Mouse (Mus musculus) limb, embryonic 10.5 days (tissue): ENCODE results near the gene Pde11a. TPM values are rescaled to one million over a fixed set of nuclear protein-coding genes. Genes with fewer than 3 reads are reported as not detected.

Source experiments
- DNase-seq: peaks from one replicate; pipeline ENCODE4 v3.0.0-alpha.2; 2017; ENCODE audit warnings: low spot score
- H3K27ac ChIP-seq: fragments of 300-500 bp; sonication (generic); 2 replicates; pipeline ENCODE4 v1.5.1; 2016; ENCODE audit warnings: mild to moderate bottlenecking
- H3K27me3 ChIP-seq: fragments of 300-500 bp; sonication (generic); 2 replicates; pipeline ENCODE4 v1.6.1; 2016; ENCODE audit warnings: low read depth, mild to moderate bottlenecking; ENCODE audit not compliant: poor library complexity, severe bottlenecking
- H3K36me3 ChIP-seq: fragments of 300-500 bp; sonication (generic); 2 replicates; pipeline ENCODE4 v1.6.1; 2016; ENCODE audit warnings: mild to moderate bottlenecking, moderate library complexity
- H3K4me1 ChIP-seq: fragments of 300-500 bp; sonication (generic); 2 replicates; pipeline ENCODE4 v1.6.1; 2016
- H3K4me3 ChIP-seq: fragments of 300-500 bp; sonication (generic); 2 replicates; pipeline ENCODE4 v1.5.1; 2016; ENCODE audit warnings: mild to moderate bottlenecking, moderate library complexity
- H3K9me3 ChIP-seq: fragments of 300-500 bp; sonication (generic); replicated peaks from 2 replicates; pipeline ENCODE4 v1.6.1; 2016; ENCODE audit warnings: mild to moderate bottlenecking
- WGBS: fragments of 180-500 bp; shearing (Covaris S2); methylation state at CpG from one replicate; pipeline ENCODE4 v1.1.7; 2016; 5-methylcytosine and 5-hydroxymethylcytosine counted together
- microRNA-seq: library from miRNA; unstranded; fragments of <30 nt; microRNA quantifications from one replicate; pipeline ENCODE4, GENCODE M21; 2017
- polyA plus RNA-seq: library from polyadenylated mRNA; unstranded; fragments of >200 nt; fragmentation: Nextera tagmentation; extraction: Ambion mirVana; gene quantifications from 2 replicates; pipeline ENCODE4 v1.2.1, GENCODE M21; 2016

Pde11a gene
- polyA plus RNA-seq, 1 experiment from 2014 or later, result 0.25 TPM

DNA sequence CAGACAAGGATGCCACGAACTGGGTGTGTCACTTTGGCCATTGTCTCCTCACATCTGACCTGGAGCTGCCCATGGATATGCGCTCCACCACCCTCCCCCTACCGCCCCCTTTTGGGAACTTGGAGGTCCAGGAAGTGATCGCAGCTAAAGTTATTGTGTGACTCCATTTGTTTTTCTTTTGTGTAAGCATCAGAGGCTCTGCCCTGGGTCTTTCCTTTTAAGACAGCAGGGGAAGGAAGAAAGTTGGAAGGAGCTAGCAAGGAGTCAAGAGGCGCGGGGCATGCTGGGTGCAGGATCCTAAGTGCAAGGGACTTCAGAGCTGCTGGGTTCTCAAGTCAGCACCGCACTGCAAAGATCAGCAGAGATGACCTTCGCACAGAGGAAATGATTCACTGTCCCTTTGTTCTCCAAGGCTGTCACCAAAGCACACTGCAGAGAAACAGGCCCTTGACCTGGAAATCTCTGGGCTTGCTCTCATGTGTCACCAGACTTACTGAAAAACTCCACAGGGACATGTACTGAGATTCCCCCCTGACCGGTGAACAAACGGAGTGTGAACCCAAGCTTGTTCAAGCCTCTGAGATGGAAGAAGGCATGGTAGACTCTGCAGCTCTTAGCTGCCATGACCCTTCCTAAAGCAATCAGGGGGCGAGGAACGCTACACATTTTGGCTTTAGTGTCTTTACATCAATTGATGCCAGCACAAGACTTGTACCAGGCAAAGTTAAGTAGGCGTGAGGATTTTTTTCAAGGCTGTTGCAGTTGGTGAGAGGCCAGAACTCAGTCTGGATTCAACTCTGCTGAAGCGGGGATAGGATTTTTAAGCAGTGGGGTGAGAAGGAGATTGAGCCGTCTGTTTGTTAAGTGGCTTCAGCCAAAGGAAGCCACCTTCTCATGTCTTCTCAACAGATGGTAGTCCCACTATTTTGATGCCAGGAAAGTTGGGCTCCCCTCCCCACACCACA, 377.9 kb downstream of the Pde11a start:
- no peaks in the 10 kb centered on the region for H3K9me3 ChIP-seq
- H3K27me3 ChIP-seq, result no peaks in the 10 kb centered on the region
- H3K4me1 ChIP-seq, result peaks cover 74% of the 10 kb centered on the region
- H3K36me3 ChIP-seq, result no peaks in the 10 kb centered on the region
- DNase-seq, result peak; percentile 60
- 47% methylated on average over 15 of the region's 15 CpGs for WGBS
- peak overlapping the region; percentile 86 for H3K27ac ChIP-seq
- H3K4me3 ChIP-seq, result peak overlapping the region; percentile 36

DNA sequence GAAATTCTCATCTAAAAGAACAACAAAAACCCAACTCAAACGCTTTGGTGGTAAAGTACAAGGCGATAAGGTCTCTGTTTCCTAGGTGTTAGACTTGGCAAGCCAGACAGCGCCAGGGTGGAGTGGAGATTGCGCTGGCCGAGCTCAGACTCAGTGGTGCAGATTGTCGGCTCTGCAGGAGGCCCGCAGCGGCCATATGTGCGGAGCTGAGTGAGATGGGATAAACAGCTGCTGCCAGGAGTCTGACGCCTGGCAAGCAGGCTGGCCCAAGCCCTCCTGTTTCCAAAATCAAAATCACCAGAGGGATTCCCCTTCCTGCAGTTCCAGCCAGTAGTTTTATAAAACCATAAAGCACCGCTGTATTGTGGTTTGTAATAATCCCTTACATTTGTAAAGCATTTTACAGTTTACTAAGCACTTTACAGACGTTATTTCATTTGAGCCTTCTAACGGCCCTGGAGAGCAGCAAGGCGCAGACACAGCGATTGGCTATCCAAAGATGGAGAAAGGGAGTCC, 378.7 kb downstream of the Pde11a start:
- Histone ChIP-seq H3K9me3 (no peaks in the 10 kb centered on the region), H3K27me3 (no peaks in the 10 kb centered on the region), H3K4me3 (peak overlapping the region; percentile 36), H3K4me1 (peaks cover 71% of the 10 kb centered on the region), H3K27ac (peak overlapping the region; percentile 86), H3K36me3 (no peaks in the 10 kb centered on the region)
- DNase-seq, result peak; percentile 75
- WGBS, result 8% methylated on average over 15 of the region's 15 CpGs

DNA sequence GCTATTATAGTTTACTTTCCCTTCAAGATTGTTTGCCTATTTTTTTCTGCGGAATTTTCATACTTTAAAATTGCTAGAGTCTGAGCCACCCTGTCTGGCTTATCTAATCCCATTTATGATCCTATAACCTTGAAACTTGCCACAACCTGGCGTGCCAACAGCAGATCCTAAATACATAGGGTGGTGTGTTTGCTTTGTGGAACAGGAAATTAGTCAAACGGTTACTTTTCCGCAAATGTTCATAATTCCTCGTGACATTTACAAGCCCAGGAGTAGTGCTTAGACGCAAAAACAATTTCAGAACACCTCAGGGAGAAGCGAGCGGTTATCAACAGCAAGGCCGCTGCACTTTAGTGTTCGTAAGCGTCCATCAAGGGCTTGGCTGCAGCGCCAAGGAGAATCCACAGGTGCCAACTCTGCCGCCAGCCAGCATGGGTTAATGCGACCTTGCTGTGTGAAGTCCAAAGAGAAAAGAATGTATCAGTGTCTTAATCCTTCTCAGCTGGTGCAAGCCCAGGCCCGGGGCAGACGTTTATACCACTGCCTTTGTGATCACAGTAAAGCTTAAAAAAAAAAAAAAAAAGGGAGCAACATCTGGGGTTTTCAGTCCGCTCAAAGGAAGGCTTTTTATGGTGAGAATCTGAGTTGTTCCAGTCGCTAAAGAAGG, 379.3 kb downstream of the Pde11a start:
- no peaks in the 10 kb centered on the region for H3K36me3 ChIP-seq
- H3K4me1 ChIP-seq, result peaks cover 65% of the 10 kb centered on the region
- peak overlapping the region; percentile 36 for H3K4me3 ChIP-seq
- peak overlapping the region; percentile 86 for H3K27ac ChIP-seq
- no peaks in the 10 kb centered on the region for H3K9me3 ChIP-seq
- no peaks in the 10 kb centered on the region for H3K27me3 ChIP-seq
- peak; percentile 70 for DNase-seq
- WGBS, result 18% methylated on average over 18 of the region's 18 CpGs

DNA sequence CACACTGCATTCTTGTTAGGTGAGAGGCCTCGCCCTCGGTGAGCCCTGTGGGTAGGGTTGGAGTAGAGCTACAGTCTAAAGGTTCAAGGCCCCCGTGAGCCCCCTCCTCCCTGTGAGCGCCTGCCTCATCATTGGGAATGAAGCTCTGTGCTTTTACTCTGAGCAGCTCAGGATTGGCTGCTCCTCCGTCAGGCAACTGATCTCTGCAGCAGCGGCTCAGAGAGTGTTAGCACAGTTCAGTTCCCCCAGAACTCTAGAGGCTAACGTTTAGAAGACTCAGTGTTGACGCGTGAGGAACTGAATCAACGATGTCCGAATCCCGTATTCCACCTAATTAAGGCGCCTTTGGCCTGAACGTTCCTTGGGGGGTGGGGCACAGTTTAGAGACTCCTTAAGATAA, 382.9 kb downstream of the Pde11a start:
- DNase-seq, result no peak
- H3K4me3 ChIP-seq, result no peak overlapping the region

DNA sequence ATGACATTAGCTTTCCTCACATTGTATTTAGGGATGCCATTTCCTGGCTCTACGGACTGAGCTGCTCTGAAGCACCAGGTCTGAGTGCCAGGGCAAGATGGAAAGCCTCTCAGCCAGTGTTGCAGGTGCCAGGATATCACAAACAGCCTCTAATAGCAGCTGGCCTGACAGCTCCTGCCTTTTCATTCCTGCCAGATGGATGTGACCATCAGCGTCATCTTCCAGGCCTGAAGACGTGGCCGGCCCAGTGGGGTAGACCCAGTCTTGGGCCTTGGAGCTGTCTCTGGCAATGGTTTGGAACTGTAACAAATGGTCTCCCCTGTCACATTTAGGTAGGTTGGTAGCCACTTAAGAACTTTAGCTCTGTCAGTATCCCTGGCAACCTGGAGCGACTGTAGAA, 385.3 kb downstream of the Pde11a start:
- Histone ChIP-seq H3K27ac (no peak overlapping the region; the same call in 1 of the 2 replicates), H3K4me3 (no peak overlapping the region), H3K36me3 (no peaks in the 10 kb centered on the region), H3K4me1 (peaks cover 34% of the 10 kb centered on the region), H3K27me3 (0 out of 2 replicates have a peak, but pooled peaks cover 7% of the 10 kb centered on the region), H3K9me3 (no peaks in the 10 kb centered on the region)
- 93% methylated on average over 5 of the region's 5 CpGs for WGBS
- no peak for DNase-seq

More for the DNA sequence above, 382.9 kb downstream of the Pde11a start:
- Histone ChIP-seq H3K27me3 (0 out of 2 replicates have a peak, but pooled peaks cover 7% of the 10 kb centered on the region), H3K27ac (peak overlapping the region; percentile 47; the same call in 1 of the 2 replicates), H3K9me3 (no peaks in the 10 kb centered on the region), H3K4me1 (peaks cover 51% of the 10 kb centered on the region), H3K36me3 (no peaks in the 10 kb centered on the region)
- 57% methylated on average over 14 of the region's 14 CpGs for WGBS

DNA sequence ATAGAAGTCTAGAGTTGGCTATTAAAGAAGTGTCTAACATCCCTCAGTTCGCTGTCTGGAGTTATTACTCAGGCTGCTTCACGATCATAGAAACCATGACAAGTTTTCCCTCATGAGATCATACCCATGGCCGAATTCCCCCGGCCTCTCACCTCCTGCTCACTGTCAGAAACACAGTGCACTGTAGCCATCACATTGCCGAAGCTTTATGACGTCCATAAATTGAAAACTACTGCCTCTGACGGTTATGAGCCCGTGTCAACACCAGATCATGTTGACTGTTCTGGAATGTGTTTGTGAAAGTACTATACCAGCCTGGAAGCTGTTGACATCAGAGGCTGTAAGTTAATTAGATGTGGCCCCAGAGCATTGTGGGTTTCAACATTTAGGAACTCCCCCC, 387.9 kb downstream of the Pde11a start:
- Histone ChIP-seq H3K36me3 (no peaks in the 10 kb centered on the region), H3K27ac (no peak overlapping the region; the same call in 1 of the 2 replicates), H3K9me3 (no peaks in the 10 kb centered on the region), H3K4me3 (no peak overlapping the region), H3K27me3 (0 out of 2 replicates have a peak, but pooled peaks cover 7% of the 10 kb centered on the region), H3K4me1 (peaks cover 18% of the 10 kb centered on the region)
- DNase-seq, result no peak
- WGBS, result 77% methylated on average over 8 of the region's 8 CpGs

Small RNA genes lying within 50 kb of the gene (microRNA-seq; reads per million reads assigned to microRNA genes)
- gene Gm44337, result not detected

Other genes with a start within 250 kb of the Pde11a start
- not detected in 2 replicates for gene Cyct, start 21.7 kb upstream of the Pde11a start, polyA plus RNA-seq
- gene Rbm45, start 31.2 kb upstream of the Pde11a start, polyA plus RNA-seq, result 13.8 and 14.2 TPM in 2 replicates
- gene Osbpl6, start 67.7 kb upstream of the Pde11a start, polyA plus RNA-seq, result 19.2 and 19.3 TPM in 2 replicates